Mouse (Mus musculus): Measurements from ENCODE around the gene Fam160b1.

DNA sequence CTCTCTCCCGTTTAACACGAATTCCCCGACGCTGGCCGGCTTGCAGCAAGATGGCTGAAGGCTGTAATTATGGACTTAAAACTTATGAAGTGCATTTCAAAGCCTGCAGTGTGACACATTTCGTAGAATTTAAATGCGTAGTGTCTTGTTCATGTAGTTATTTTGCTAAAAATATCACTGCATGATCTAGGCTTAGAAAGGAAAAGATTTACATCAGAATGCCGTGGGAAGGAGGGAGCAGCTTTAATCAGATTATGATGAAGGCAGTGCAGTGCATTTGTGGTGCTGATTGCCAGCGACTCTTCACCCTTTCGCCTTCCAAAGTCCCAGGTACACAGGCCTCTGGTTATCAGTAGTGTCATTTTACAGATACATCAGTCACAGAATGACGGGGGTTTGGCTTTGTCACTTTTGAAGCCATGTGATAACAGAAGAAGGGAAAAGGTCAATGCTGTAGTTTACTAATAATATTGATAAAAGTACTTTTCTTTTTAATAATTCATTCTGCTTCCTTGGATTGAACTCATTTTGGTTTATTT lies 7.4 kb downstream of the Fam160b1 start:
- TF ChIP-seq ZKSCAN1 (IDR thresholded peaks at IDR 0.05; ENCODE audit: borderline replicate concordance, low read depth, low read length) (no peak), MEF2A (IDR thresholded peaks at IDR 0.05; ENCODE audit: borderline replicate concordance, low read depth, low read length) (no peak)
